Mouse (Mus musculus) stomach, embryonic 16.5 days (tissue): Measurements from ENCODE around the gene Hbs1l. TPM values are rescaled to one million over a fixed set of nuclear protein-coding genes. Genes with fewer than 3 reads are reported as not detected.

ENCODE experiments used
- ATAC-seq: fragments of 200-750 bp; cut with Nextera tagmentation; 2 replicates; pipeline ENCODE4 v1.8.0; 2017; ENCODE audit warnings: moderate number of reproducible peaks, moderate TSS enrichment; ENCODE audit not compliant: insufficient read depth, low FRiP score
- H3K27ac ChIP-seq: fragments of 300-500 bp; sonication (generic); 2 replicates; pipeline ENCODE4 v1.5.1; 2014; ENCODE audit warnings: low read length
- H3K27me3 ChIP-seq: fragments of 300-500 bp; sonication (generic); 2 replicates; pipeline ENCODE4 v1.6.1; 2014; ENCODE audit warnings: low read length, control low read depth, mixed read lengths; ENCODE audit not compliant: control insufficient read depth, insufficient read depth
- H3K36me3 ChIP-seq: fragments of 300-500 bp; sonication (generic); 2 replicates; pipeline ENCODE4 v1.6.1; 2014; ENCODE audit warnings: low read length; ENCODE audit not compliant: control insufficient read depth, insufficient read depth
- H3K4me1 ChIP-seq: fragments of 300-500 bp; sonication (generic); 2 replicates; pipeline ENCODE4 v1.6.1; 2014; ENCODE audit warnings: low read length, control low read depth, mixed read lengths; ENCODE audit not compliant: control insufficient read depth, insufficient read depth
- H3K4me2 ChIP-seq: fragments of 300-500 bp; sonication (generic); 2 replicates; pipeline ENCODE4 v1.6.1; 2014; ENCODE audit warnings: low read depth, low read length, mixed read lengths
- H3K4me3 ChIP-seq: fragments of 300-500 bp; sonication (generic); replicated peaks from 2 replicates; pipeline ENCODE4 v1.5.1; 2014; ENCODE audit warnings: mild to moderate bottlenecking, low read length
- H3K9ac ChIP-seq: fragments of 300-500 bp; sonication (generic); 2 replicates; pipeline ENCODE4 v1.6.1; 2014; ENCODE audit warnings: low read length
- H3K9me3 ChIP-seq: fragments of 300-500 bp; sonication (generic); replicated peaks from 2 replicates; pipeline ENCODE4 v1.6.1; 2016; ENCODE audit warnings: low read length, control low read depth; ENCODE audit not compliant: control insufficient read depth
- WGBS: fragments of 180-500 bp; shearing (Covaris S2); extraction: QIAGEN DNeasy Blood & Tissue Kit; methylation state at CpG from one replicate; pipeline ENCODE4 v1.1.7; 2014; 5-methylcytosine and 5-hydroxymethylcytosine counted together
- polyA plus RNA-seq: library from polyadenylated mRNA; unstranded; fragments of >200 nt; fragmentation: Nextera tagmentation; extraction: Ambion mirVana; gene quantifications from 2 replicates; pipeline ENCODE4 v1.2.1, GENCODE M21; 2015

The Hbs1l gene
- 84.8 and 92.5 TPM in 2 replicates for polyA plus RNA-seq

GRCm38 (mm10) chr10:21295759-21296621 lies at the start of gene Hbs1l:
TSS of gene Hbs1l (plus strand) at chr10:21295979.
- Histone ChIP-seq H3K9ac (peak within 1 kb of the TSS; percentile 92), H3K9me3 (no peaks in the 10 kb centered on the region), H3K27me3 (no peaks in the 10 kb centered on the region), H3K4me1 (peaks cover 12% of the 10 kb centered on the region), H3K4me3 (peak within 1 kb of the TSS; percentile 96), H3K27ac (peak within 1 kb of the TSS; percentile 74), H3K36me3 (0 out of 2 replicates have a peak, but pooled peaks cover 4% of the 10 kb centered on the region), H3K4me2 (peak within 1 kb of the TSS; percentile 78)
- WGBS = under 1% methylated on average over 71 of the region's 81 CpGs
- ATAC-seq = peak; percentile 98

DNA sequence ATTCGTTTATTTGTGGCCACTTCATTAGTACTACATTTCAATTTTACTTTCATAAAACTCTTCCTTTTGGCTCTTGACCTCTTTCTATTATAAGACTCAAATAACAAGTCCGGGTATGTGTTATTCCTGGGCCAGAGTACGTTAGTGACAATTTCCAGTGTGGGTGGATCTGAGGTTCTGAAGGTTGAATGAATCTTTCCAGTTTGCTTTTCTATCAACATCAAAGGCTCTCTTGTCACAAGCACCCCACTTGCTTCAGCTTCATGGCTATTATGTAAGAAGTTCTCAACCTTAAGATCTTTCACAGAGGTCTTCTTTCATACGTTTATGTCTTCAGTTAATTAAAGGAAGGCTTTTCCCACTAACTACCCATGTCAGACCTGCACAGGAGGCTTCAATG lies 47.2 kb upstream of the Hbs1l start:
- H3K4me1 ChIP-seq = no peaks in the 10 kb centered on the region
- H3K9ac ChIP-seq = no peak overlapping the region
- no peaks in the 10 kb centered on the region for H3K9me3 ChIP-seq
- no peaks in the 10 kb centered on the region for H3K36me3 ChIP-seq
- no peak overlapping the region for H3K27ac ChIP-seq
- H3K27me3 ChIP-seq = no peaks in the 10 kb centered on the region
- WGBS = 74% methylated on average over 4 of the region's 4 CpGs
- no peak for ATAC-seq
- no peak overlapping the region for H3K4me2 ChIP-seq
- H3K4me3 ChIP-seq = no peak overlapping the region

DNA sequence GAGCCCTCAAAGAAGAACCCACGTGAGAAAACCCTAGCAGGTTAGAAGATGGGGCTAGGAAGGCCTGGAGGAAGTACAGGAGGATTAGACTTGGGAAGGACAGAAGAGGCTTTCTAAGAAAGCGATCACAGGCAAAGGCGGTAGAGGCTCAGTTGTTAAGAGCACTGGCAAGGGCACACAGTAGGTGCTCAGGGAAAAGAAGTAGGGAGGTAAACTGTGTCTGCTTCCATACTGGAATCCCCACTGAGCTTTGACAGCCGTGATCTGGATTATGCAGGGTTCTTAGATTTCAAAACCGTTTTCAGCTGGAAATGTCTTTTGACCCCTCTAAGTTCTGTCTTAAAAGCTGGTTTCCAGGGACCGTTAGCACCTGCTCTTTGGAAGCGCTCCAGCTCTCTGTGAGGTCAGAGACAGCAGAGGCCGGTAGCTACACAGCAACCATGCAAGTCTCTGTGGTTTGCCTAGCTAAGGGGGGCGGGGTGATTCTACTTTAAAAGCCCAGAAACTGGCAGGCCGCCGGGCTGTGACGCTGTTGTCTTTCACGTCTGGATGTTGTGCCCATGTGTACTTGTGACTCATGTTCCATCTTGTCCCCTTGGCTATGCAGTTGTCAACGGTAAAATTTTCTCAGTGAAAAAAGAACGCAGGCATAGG lies 43.8 kb upstream of the Hbs1l start:
- no peak overlapping the region for H3K4me2 ChIP-seq
- 52% methylated on average over 15 of the region's 15 CpGs for WGBS
- H3K4me1 ChIP-seq = no peaks in the 10 kb centered on the region
- H3K4me3 ChIP-seq = no peak overlapping the region
- no peaks in the 10 kb centered on the region for H3K9me3 ChIP-seq
- ATAC-seq = no peak
- H3K9ac ChIP-seq = no peak overlapping the region
- no peaks in the 10 kb centered on the region for H3K36me3 ChIP-seq
- no peak overlapping the region for H3K27ac ChIP-seq
- no peaks in the 10 kb centered on the region for H3K27me3 ChIP-seq

- H3K9me3 ChIP-seq = no peaks in the 10 kb centered on the region
- no peaks in the 10 kb centered on the region for H3K27me3 ChIP-seq
- WGBS = 90% methylated on average over 4 of the region's 4 CpGs
- H3K27ac ChIP-seq = no peak overlapping the region
- H3K36me3 ChIP-seq = no peaks in the 10 kb centered on the region
- H3K9ac ChIP-seq = no peak overlapping the region
- no peaks in the 10 kb centered on the region for H3K4me1 ChIP-seq
- no peak for ATAC-seq
- H3K4me2 ChIP-seq = no peak overlapping the region
- H3K4me3 ChIP-seq = no peak overlapping the region
Observed at GRCm38 (mm10) chr10:21252800-21253199, 43.0 kb upstream of the Hbs1l start.

DNA sequence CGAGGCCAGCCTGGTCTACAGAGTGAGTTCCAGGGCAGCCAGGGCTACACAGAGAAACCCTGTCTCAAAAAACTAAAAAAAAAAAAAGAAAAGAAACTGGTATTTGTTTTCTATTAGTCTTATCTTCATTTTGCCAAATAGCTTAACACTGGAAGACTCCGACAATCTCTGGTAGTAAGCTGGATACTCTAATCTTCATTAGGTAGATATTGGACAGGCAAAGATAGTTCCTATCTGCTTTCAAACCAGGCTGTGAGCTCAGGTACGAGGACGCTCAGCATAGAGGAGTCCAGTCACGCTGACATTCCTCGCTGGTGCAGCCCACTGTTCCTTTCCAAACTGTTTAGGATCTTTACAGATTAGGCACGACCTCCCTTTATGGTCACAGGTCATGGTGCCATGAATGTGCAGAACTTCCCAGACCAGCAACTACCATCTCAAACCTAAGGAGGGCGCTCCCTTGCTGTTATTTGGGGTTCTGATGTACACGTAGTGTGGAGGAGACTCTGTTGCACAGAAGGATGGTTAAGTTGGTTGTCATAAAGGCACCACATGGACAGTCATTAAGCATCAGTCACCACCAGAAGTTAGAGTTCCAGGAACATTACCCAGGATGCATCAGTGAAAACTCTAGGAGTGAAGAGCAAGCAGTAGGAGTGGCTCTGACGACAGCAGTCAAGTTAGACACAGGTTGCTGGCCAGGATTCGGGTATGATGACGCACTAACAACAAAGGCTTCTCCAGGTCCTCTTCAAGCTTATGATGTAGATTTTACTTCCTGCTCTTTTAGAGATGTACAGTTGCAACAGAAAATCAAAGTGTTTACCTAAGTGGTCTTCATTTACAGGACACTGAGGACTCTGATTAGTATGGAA lies 41.3 kb upstream of the Hbs1l start:
- H3K27me3 ChIP-seq = no peaks in the 10 kb centered on the region
- no peak overlapping the region for H3K27ac ChIP-seq
- no peak overlapping the region for H3K9ac ChIP-seq
- H3K36me3 ChIP-seq = no peaks in the 10 kb centered on the region
- no peak overlapping the region for H3K4me3 ChIP-seq
- H3K9me3 ChIP-seq = no peaks in the 10 kb centered on the region
- ATAC-seq = no peak
- 81% methylated on average over 12 of the region's 12 CpGs for WGBS
- H3K4me1 ChIP-seq = no peaks in the 10 kb centered on the region
- no peak overlapping the region for H3K4me2 ChIP-seq

- Histone ChIP-seq H3K4me3 (no peak overlapping the region), H3K9me3 (no peaks in the 10 kb centered on the region), H3K4me2 (no peak overlapping the region), H3K27ac (no peak overlapping the region), H3K4me1 (no peaks in the 10 kb centered on the region), H3K9ac (no peak overlapping the region), H3K36me3 (no peaks in the 10 kb centered on the region), H3K27me3 (no peaks in the 10 kb centered on the region)
- no peak for ATAC-seq
- 78% methylated on average over 5 of the region's 5 CpGs for WGBS
Observed at GRCm38 (mm10) chr10:21257244-21257643, 38.5 kb upstream of the Hbs1l start.

GRCm38 (mm10) chr10:21259649-21260048 lies 36.1 kb upstream of the Hbs1l start:
- Histone ChIP-seq H3K36me3 (no peaks in the 10 kb centered on the region), H3K27ac (no peak overlapping the region), H3K4me1 (no peaks in the 10 kb centered on the region), H3K9me3 (no peaks in the 10 kb centered on the region), H3K9ac (no peak overlapping the region), H3K27me3 (no peaks in the 10 kb centered on the region), H3K4me3 (no peak overlapping the region), H3K4me2 (no peak overlapping the region)
- no peak for ATAC-seq
- WGBS = 60% methylated on average over 2 of the region's 2 CpGs

DNA sequence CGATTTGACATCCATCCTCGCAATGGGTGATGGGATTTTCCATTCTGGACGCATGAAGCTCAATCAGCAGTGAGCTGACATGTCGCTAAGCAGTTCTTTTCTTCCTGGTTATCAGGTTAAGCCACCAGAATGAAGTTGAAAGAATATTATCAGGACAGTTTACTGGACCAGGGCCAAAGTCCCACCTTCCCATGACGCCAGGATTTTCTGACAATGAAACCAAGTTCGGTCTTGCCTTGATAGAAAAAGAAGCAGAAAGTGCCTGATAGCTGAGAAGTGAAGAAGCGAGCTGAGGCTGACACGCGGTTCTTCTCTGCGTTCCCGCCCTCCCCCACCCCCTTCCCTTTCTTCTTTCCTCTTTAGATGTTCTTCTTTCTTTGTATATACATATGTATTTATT lies 30.6 kb upstream of the Hbs1l start:
- H3K4me3 ChIP-seq = no peak overlapping the region
- H3K27me3 ChIP-seq = no peaks in the 10 kb centered on the region
- ATAC-seq = no peak
- no peak overlapping the region for H3K27ac ChIP-seq
- no peaks in the 10 kb centered on the region for H3K4me1 ChIP-seq
- WGBS = 66% methylated on average over 11 of the region's 11 CpGs
- H3K36me3 ChIP-seq = no peaks in the 10 kb centered on the region
- H3K9me3 ChIP-seq = no peaks in the 10 kb centered on the region
- H3K9ac ChIP-seq = no peak overlapping the region
- no peak overlapping the region for H3K4me2 ChIP-seq
